Mouse (Mus musculus) intestine, postnatal 0 days (tissue): Measurements from ENCODE around the gene Gm45208. TPM values are rescaled to one million over a fixed set of nuclear protein-coding genes. Genes with fewer than 3 reads are reported as not detected.
"Not testable (repeated sequence)": the region's sequence is repeated elsewhere in the genome, so short reads cannot be mapped to it uniquely, and the experiment has no call there.

Experiments used
- ATAC-seq: fragments of 200-750 bp; cut with Nextera tagmentation; 2 replicates; pipeline ENCODE4 v1.8.0; 2017; ENCODE audit warnings: mild to moderate bottlenecking, moderate TSS enrichment, moderate library complexity
- H3K27ac ChIP-seq: fragments of 300-500 bp; sonication (generic); 2 replicates; pipeline ENCODE4 v1.5.1; 2014; ENCODE audit warnings: mild to moderate bottlenecking, low read depth, low read length, moderate library complexity
- H3K27me3 ChIP-seq: fragments of 300-500 bp; sonication (generic); replicated peaks from 2 replicates; pipeline ENCODE4 v1.6.1; 2014; ENCODE audit warnings: low read length, mixed read lengths; ENCODE audit not compliant: control insufficient read depth, insufficient read depth
- H3K36me3 ChIP-seq: fragments of 300-500 bp; sonication (generic); 2 replicates; pipeline ENCODE4 v1.6.1; 2014; ENCODE audit warnings: mild to moderate bottlenecking, moderate library complexity; ENCODE audit not compliant: control insufficient read depth, insufficient read depth
- H3K4me1 ChIP-seq: fragments of 300-500 bp; sonication (generic); replicated peaks from 2 replicates; pipeline ENCODE4 v1.6.1; 2014; ENCODE audit warnings: antibody characterized with exemption, low read length, mixed read lengths; ENCODE audit not compliant: control insufficient read depth, insufficient read depth
- H3K4me2 ChIP-seq: fragments of 300-500 bp; sonication (generic); replicated peaks from 2 replicates; pipeline ENCODE4 v1.6.1; 2014; ENCODE audit warnings: low read depth, mild to moderate bottlenecking, moderate library complexity
- H3K4me3 ChIP-seq: fragments of 300-500 bp; sonication (generic); 2 replicates; pipeline ENCODE4 v1.5.1; 2014; ENCODE audit warnings: low read depth, low read length
- H3K9ac ChIP-seq: fragments of 300-500 bp; sonication (generic); 2 replicates; pipeline ENCODE4 v1.6.1; 2014; ENCODE audit warnings: mild to moderate bottlenecking, low read depth, low read length
- H3K9me3 ChIP-seq: fragments of 300-500 bp; sonication (generic); 2 replicates; pipeline ENCODE4 v1.6.1; 2016; ENCODE audit warnings: mixed run types; ENCODE audit not compliant: control insufficient read depth
- CTCF ChIP-seq: sonication (generic); IDR thresholded peaks from 2 replicates; pipeline ENCODE4 v1.5.1; 2016; ENCODE audit warnings: low read depth, mild to moderate bottlenecking, control low read depth, antibody characterized with exemption, moderate library complexity
- WGBS: fragments of 180-500 bp; shearing (Covaris S2); extraction: QIAGEN DNeasy Blood & Tissue Kit; methylation state at CpG from one replicate; pipeline ENCODE4 v1.1.7; 2014; 5-methylcytosine and 5-hydroxymethylcytosine counted together
- polyA plus RNA-seq: library from polyadenylated mRNA; unstranded; fragments of >200 nt; fragmentation: Nextera tagmentation; extraction: Ambion mirVana; gene quantifications from 2 replicates; pipeline ENCODE4 v1.2.1, GENCODE M21; 2015

The Gm45208 gene
- polyA plus RNA-seq, 1 experiment from 2014 or later = not detected

- H3K27me3 ChIP-seq = no peaks in the 10 kb centered on the region
- no peak overlapping the region for H3K4me2 ChIP-seq
- ATAC-seq = no peak
- no peak overlapping the region for H3K4me3 ChIP-seq
- no peaks in the 10 kb centered on the region for H3K9me3 ChIP-seq
- H3K4me1 ChIP-seq = no peaks in the 10 kb centered on the region
- TF ChIP-seq CTCF = no peak
- 90% methylated on average over 8 of the region's 8 CpGs for WGBS
- H3K36me3 ChIP-seq = no peaks in the 10 kb centered on the region
- H3K9ac ChIP-seq = no peak overlapping the region
- H3K27ac ChIP-seq = no peak overlapping the region
Observed at GRCm38 (mm10) chrX:7745429-7745828, 23.4 kb downstream of the Gm45208 start.

- WGBS = 12% methylated on average over 56 of the region's 56 CpGs
- Histone ChIP-seq H3K4me2 (peak within 1 kb of the TSS; percentile 72), H3K27me3 (no peaks in the 10 kb centered on the region), H3K9me3 (no peaks in the 10 kb centered on the region), H3K36me3 (no peaks in the 10 kb centered on the region), H3K4me3 (peak within 1 kb of the TSS; percentile 63), H3K27ac (no peak within 1 kb of the TSS), H3K9ac (peak within 1 kb of the TSS; percentile 40), H3K4me1 (no peaks in the 10 kb centered on the region)
- peak; percentile 36; the same call in 1 of the 2 replicates for ATAC-seq
- TF ChIP-seq CTCF = no peak
Observed at GRCm38 (mm10) chrX:7750432-7751116, 28.5 kb downstream of the Gm45208 start, which contains the start of gene Ccdc120. TSS of gene Ccdc120 (minus strand) at chrX:7750905.

- H3K27me3 ChIP-seq, H3K9ac ChIP-seq, H3K4me1 ChIP-seq, H3K36me3 ChIP-seq, H3K9me3 ChIP-seq, H3K4me3 ChIP-seq, ATAC-seq, H3K4me2 ChIP-seq, H3K27ac ChIP-seq: not testable (repeated sequence)
- 17% methylated on average over 3 of the region's 3 CpGs for WGBS
- peak; percentile 62 for TF ChIP-seq CTCF
Observed at GRCm38 (mm10) chrX:7753627-7754026, 31.6 kb downstream of the Gm45208 start.

GRCm38 (mm10) chrX:7762137-7762920, 40.3 kb downstream of the Gm45208 start, which contains the start of gene Tfe3:
TSS of gene Tfe3 (plus strand) at chrX:7762560.
- peak; percentile 97 for ATAC-seq
- Histone ChIP-seq H3K36me3 (peaks cover 6% of the 10 kb centered on the region; the same call in 1 of the 2 replicates), H3K4me1 (no peaks in the 10 kb centered on the region), H3K27ac (peak within 1 kb of the TSS; percentile 73), H3K9me3 (no peaks in the 10 kb centered on the region), H3K4me3 (peak within 1 kb of the TSS; percentile 63), H3K27me3 (no peaks in the 10 kb centered on the region), H3K4me2 (peak within 1 kb of the TSS; percentile 69), H3K9ac (peak within 1 kb of the TSS; percentile 58)
- TF ChIP-seq CTCF = no peak
- WGBS = 22% methylated on average over 37 of the region's 38 CpGs

- peak overlapping the region; percentile 73 for H3K27ac ChIP-seq
- H3K4me1 ChIP-seq = no peaks in the 10 kb centered on the region
- TF ChIP-seq CTCF = no peak
- H3K4me2 ChIP-seq = peak overlapping the region; percentile 69
- H3K36me3 ChIP-seq = peaks cover 8% of the 10 kb centered on the region; the same call in 1 of the 2 replicates
- 15% methylated on average over 21 of the region's 21 CpGs for WGBS
- ATAC-seq = peak; percentile 37
- no peaks in the 10 kb centered on the region for H3K9me3 ChIP-seq
- H3K4me3 ChIP-seq = peak overlapping the region; percentile 63
- no peaks in the 10 kb centered on the region for H3K27me3 ChIP-seq
- peak overlapping the region; percentile 58 for H3K9ac ChIP-seq
Observed at GRCm38 (mm10) chrX:7762921-7763197, 40.8 kb downstream of the Gm45208 start.

- 12% methylated on average over 22 of the region's 22 CpGs for WGBS
- H3K27ac ChIP-seq = peak overlapping the region; percentile 28; the same call in 1 of the 2 replicates
- H3K4me2 ChIP-seq = peak overlapping the region; percentile 69
- no peak for ATAC-seq
- H3K4me3 ChIP-seq = peak overlapping the region; percentile 63
- no peaks in the 10 kb centered on the region for H3K4me1 ChIP-seq
- TF ChIP-seq CTCF = no peak
- peaks cover 8% of the 10 kb centered on the region; the same call in 1 of the 2 replicates for H3K36me3 ChIP-seq
- H3K9me3 ChIP-seq = no peaks in the 10 kb centered on the region
- no peak overlapping the region; the same call in 1 of the 2 replicates for H3K9ac ChIP-seq
- no peaks in the 10 kb centered on the region for H3K27me3 ChIP-seq
Observed at GRCm38 (mm10) chrX:7763631-7764393, 41.8 kb downstream of the Gm45208 start.
